Mouse (Mus musculus) urinary bladder, adult 2 months (tissue): ENCODE data around the gene Mpl. TPM values are rescaled to one million over a fixed set of nuclear protein-coding genes. Genes with fewer than 3 reads are reported as not detected.

Experiments
- polyA plus RNA-seq: library from polyadenylated mRNA; depleted of rRNA; stranded (reverse); fragments of >200 nt; gene quantifications from 2 replicates; pipeline ENCODE4 v1.2.3, GENCODE M21; 2012; rRNA removed

Gene Mpl
- polyA plus RNA-seq, 1 experiment, result 0.06 TPM

Other genes starting within 250 kb of the Mpl start
- 67.7 and 98.4 TPM in 2 replicates for gene Ptprf, start 166.1 kb downstream of the Mpl start, polyA plus RNA-seq
- 13.4 and 20.7 TPM in 2 replicates for gene Szt2, start 48.2 kb downstream of the Mpl start, polyA plus RNA-seq
- 61.8 and 80.6 TPM in 2 replicates for gene Med8, start 48.2 kb downstream of the Mpl start, polyA plus RNA-seq
- gene Elovl1, start 29.4 kb downstream of the Mpl start, polyA plus RNA-seq, result 167 and 193 TPM in 2 replicates
- 5.5 and 7.2 TPM in 2 replicates for gene Cdc20, start 20.2 kb downstream of the Mpl start, polyA plus RNA-seq
- gene Tie1, start 32.5 kb upstream of the Mpl start, polyA plus RNA-seq, result 21.7 and 25.1 TPM in 2 replicates
- gene 2610528J11Rik, start 69.5 kb upstream of the Mpl start, polyA plus RNA-seq, result 11.7 and 15.8 TPM in 2 replicates
- 10.7 and 15.5 TPM in 2 replicates for gene Tmem125, start 86.5 kb upstream of the Mpl start, polyA plus RNA-seq
- 0.04 and 0.08 TPM in 2 replicates for gene Cfap57, start 163.3 kb upstream of the Mpl start, polyA plus RNA-seq
- gene Ebna1bp2, start 163.3 kb upstream of the Mpl start, polyA plus RNA-seq, result 63.4 and 72.6 TPM in 2 replicates
- not detected in 2 replicates for gene Olfr62, start 201.4 kb upstream of the Mpl start, polyA plus RNA-seq
- not detected in 2 replicates for gene Olfr1342, start 235.2 kb upstream of the Mpl start, polyA plus RNA-seq
- gene Olfr1341, start 246.0 kb upstream of the Mpl start, polyA plus RNA-seq, result not detected in 2 replicates